Mouse (Mus musculus): ENCODE data around the gene Fgf5. TPM values are rescaled to one million over a fixed set of nuclear protein-coding genes. Genes with fewer than 3 reads are reported as not detected.

Gene Fgf5
- polyA plus RNA-seq, 1 experiment from 2014 or later, result 0.41 TPM

- Histone ChIP-seq H3K27ac (replicated peaks) (no peak overlapping the region), H3K9ac (replicated peaks) (no peak overlapping the region), H3K4me2 (replicated peaks) (no peak overlapping the region), H3K27me3 (peaks cover 17% of the 10 kb centered on the region), H3K36me3 (no peaks in the 10 kb centered on the region), H3K4me1 (0 out of 2 replicates have a peak, but pooled peaks cover 3% of the 10 kb centered on the region), H3K4me3 (no peak overlapping the region), H3K9me3 (no peaks in the 10 kb centered on the region)
- WGBS, result 88% methylated on average over 2 of the region's 2 CpGs
- ATAC-seq (ENCODE audit: low FRiP score, low read depth), result no peak
Observed at GRCm38 (mm10) chr5:98326625-98327024, 72.6 kb downstream of the Fgf5 start.

Other genes with a start within 250 kb of the Fgf5 start
- gene Antxr2, start 223.1 kb upstream of the Fgf5 start, polyA plus RNA-seq (2016; fragmentation: Nextera tagmentation; extraction: Ambion mirVana), result 11.2 and 11.9 TPM in 2 replicates
- gene Prdm8, start 87.0 kb upstream of the Fgf5 start, polyA plus RNA-seq (2016; fragmentation: Nextera tagmentation; extraction: Ambion mirVana), result 1.7 and 3.3 TPM in 2 replicates
- gene Cfap299, start 75.1 kb downstream of the Fgf5 start, polyA plus RNA-seq (2016; fragmentation: Nextera tagmentation; extraction: Ambion mirVana), result 0.71 and 0.73 TPM in 2 replicates

Data from midbrain, embryonic 12.5 days (tissue).